Mouse (Mus musculus) MEL-GATA-1-ER (cell line): ENCODE data around the gene Kank1.

Experiments
- DNase-seq: peaks from one replicate; pipeline ENCODE4 v3.0.0-alpha.2; 2012; ENCODE audit warnings: low read depth; ENCODE audit errors: extremely low read depth

Gene Kank1

GRCm38 (mm10) chr19:25404163-25404562 is 167.4 kb downstream of the Kank1 start:
- DNase-seq: no peak

GRCm38 (mm10) chr19:25405987-25406386 is 169.2 kb downstream of the Kank1 start:
- no peak for DNase-seq

DNA sequence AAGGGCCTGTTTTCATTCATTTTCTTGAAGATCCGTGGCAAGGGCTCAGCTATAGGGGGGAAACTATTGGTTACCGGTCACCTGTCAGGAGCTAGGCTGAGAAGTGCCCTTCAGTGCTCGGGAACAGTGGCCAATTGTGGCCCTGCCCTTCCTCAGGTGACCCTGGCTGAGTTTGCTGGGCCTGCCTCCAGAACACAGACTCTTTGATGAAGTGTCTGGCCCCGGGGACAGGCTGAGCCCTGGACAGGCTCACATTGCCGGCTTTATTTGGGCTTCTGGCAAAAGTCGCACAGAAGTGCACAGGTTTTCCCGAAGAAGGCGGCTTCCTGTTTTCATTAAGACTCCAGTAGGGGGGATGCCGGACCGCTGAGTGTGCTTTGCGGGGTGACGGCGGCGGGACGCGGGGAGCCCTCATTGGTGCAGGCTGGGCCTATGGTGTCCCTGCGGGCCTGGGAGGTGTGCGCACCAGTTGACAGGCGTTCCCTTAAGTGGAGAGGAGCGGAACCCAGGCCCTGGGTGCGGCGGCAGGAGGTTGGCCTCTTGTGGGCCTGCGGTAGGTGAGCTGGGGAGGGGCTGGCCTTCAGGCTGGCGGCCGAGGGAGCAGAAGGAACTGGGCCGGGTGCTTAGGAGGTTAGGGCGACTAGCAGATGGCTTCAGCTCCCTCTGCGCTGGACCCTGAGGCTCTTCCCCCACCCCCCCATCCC is 169.9 kb downstream of the Kank1 start:
- no peak for DNase-seq

GRCm38 (mm10) chr19:25407185-25407886 is 170.6 kb downstream of the Kank1 start:
- DNase-seq: no peak

DNA sequence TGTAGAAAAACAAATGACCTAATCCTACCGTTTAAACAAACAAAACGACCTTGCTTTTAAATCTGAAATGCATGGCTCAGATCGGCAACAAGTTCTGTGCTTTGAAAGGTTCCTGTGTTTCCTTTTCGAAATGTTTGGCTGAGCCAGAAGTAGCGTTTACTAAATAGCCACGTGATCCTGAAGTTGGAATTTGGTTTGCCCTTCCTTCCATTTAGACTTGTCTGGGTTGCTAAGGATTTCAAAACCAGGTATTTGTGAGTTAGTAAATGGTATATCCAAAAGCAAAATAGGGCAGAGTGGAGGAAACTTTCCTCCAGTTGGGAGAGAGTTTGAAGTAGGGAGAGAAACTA is 171.1 kb downstream of the Kank1 start:
- DNase-seq: no peak

- no peak for DNase-seq
These were observed 172.5 kb downstream of the Kank1 start for GRCm38 (mm10) chr19:25409239-25409638.

DNA sequence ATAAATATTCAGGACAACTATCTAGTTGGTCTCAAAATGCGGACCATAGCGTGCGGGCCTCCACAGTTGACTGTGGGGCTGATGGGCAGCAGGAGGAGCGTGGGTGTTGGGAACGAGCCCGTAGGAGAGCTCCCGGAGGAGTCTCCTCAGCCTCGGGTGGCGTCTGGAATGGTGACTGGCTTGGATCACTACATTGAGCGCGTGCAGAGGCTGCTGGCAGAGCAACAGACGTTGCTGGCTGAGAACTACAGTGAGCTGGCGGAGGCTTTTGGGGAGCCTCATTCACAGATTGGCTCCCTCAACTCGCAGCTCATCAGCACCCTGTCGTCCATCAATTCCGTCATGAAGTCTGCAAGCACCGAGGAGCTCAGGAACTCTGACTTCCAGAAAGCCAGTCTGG is 174.6 kb downstream of the Kank1 start:
- no peak for DNase-seq

DNA sequence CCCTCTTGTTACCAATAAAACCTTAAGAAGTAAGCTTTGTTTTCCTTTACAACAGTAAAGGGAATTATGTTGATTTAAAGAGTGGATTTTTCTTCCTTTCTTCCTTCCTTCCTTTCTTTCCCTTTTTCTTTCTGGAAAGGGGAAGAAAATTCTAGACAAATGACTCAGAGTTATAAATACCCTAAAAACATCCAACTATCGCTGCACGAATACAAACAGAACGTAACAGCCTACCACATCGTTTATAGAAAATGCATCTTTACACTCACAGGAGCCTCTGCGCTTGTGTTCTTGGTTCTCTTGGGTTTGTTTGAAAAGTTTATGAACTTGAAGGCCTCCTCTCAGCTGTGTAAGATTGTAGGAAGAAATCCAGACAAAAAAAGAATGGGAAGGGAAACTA is 178.7 kb downstream of the Kank1 start:
- no peak for DNase-seq

- DNase-seq: no peak
These were observed 180.9 kb downstream of the Kank1 start for GRCm38 (mm10) chr19:25417671-25418070.

DNA sequence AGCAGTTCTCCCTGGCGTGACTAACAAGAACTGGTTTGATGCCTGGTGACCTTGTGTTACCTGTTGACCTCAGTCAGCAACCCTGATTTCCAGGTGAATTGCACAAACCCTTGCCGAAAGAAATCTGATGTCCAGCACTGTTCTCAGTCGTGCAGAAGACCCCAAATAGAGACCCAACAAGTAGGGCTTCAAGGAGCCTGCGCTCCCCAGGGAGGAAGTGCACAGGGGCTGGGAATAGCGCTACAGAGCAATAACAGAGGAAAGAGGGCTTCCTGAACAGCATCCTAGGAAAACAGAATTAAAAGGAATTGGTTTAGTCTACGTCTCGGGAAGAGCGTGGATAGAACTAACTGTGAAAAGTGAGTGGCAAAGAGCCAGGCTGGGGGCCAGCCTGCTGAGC is 183.2 kb downstream of the Kank1 start:
- DNase-seq: no peak

DNA sequence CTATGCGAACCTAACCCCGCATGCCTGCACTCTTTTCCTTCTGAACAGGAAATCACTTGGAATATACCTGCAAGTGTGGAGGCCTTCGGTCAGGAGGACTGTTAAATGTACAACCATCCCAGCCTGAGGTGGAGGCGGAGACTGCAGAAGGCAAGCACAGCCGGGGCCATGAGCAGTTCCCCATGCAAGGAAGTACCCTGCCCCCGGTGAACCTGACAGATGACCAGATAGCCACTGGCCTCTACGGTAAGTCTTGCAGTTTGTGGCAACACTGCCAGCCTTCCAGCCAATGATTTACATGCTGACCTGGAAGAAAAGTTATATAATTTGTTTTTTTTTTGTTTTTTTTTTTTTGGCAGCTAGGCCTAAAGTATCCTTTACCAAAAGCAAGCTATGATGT is 185.3 kb downstream of the Kank1 start:
- no peak for DNase-seq

GRCm38 (mm10) chr19:25423371-25423770 is 186.6 kb downstream of the Kank1 start:
- DNase-seq: no peak

DNA sequence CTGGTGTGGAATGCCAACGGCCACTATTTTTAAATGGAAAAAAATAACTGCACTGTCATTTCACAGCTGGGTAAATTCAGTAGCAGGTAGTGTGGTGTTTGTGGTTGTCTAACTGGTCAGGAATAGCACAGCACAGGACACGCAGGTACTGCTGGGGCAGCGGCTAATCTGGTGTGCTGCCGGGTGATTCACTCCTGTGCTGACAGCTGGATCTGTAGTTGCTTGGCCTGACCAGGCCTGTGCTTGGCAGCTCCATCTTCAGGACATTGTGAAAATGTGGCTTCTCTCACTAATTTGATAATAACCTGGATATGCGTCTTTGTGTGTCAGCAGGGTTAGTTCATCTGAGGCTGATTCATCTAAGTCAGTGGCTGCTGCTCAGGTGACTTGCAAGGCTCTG is 189.7 kb downstream of the Kank1 start:
- DNase-seq: no peak

DNA sequence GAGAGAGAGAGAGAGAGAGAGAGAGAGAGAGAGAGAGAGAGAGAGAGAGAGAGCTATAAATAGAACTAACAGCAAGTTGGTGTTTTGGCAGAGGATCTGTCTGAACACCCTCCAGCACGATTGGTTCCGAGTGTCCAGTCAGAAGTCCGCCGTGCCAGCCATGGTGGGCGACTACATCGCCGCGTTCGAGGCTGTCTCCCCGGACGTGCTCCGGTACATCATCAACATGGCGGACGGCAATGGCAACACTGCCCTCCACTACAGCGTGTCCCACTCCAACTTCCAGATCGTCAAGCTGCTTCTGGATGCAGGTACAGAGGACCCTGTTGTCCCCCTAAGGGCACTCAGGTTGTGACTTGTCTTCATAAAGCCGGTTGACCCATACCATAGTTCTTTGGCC is 191.1 kb downstream of the Kank1 start:
- no peak for DNase-seq

- no peak for DNase-seq
These were observed 191.7 kb downstream of the Kank1 start for GRCm38 (mm10) chr19:25428338-25428962.

- DNase-seq: peak; percentile 44
These were observed 194.7 kb downstream of the Kank1 start for GRCm38 (mm10) chr19:25431431-25431830.

GRCm38 (mm10) chr19:25431909-25432308 is 195.1 kb downstream of the Kank1 start:
- DNase-seq: no peak

- no peak for DNase-seq
These were observed 196.5 kb downstream of the Kank1 start for GRCm38 (mm10) chr19:25433169-25433690.

- DNase-seq: no peak
These were observed 197.6 kb downstream of the Kank1 start for GRCm38 (mm10) chr19:25434345-25434744.

GRCm38 (mm10) chr19:25434795-25435194 is 198.0 kb downstream of the Kank1 start:
- no peak for DNase-seq

- no peak for DNase-seq
These were observed 198.6 kb downstream of the Kank1 start for GRCm38 (mm10) chr19:25435412-25435811.

- DNase-seq: no peak
These were observed 199.4 kb downstream of the Kank1 start for GRCm38 (mm10) chr19:25436175-25436574.
